Mouse (Mus musculus): ENCODE measurements around the gene Rabgap1l.

DNA sequence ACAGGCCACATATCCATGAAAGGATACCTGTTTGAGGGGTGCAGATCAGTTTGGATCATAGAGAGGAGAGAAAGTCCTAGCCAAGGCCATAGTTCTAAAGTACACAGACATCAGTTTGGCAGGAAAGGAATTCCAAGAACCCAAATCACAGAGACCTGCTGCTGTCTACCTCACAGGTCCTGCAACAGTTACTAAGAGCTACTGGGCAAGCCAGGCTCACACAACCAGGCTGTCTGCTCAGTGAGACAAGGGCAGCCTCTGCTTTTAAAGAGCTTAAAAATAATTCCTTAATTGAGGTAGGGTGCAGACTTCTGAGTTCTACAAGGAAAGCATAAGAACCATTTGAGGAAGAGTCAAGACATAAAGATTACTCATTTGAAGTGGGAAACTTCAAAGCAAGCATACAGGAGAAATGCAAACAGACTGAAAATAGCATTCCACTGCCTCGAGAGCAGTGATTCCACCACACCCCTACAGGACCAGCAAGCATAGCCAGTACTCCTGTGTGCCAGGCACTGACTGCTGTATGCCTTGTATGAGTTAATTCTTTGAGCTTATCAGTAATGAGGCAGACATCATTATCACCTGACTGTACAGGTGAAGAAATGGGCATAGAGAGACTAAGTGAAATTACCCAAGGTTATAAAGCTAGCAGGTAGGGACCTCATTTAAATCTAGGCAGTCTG, 521.6 kb downstream of the Rabgap1l start:
- TF ChIP-seq CTCF (conservative IDR thresholded peaks at IDR 0.05; ENCODE audit: insufficient read depth, insufficient read length, low read depth, low read length): no peak
- TF ChIP-seq POLR2A (IDR thresholded peaks at IDR 0.05; ENCODE audit: low read depth, low read length): no peak
